Mouse (Mus musculus) neural tube, embryonic 12.5 days (tissue): Measurements from ENCODE around the gene Rasl10a. TPM values are rescaled to one million over a fixed set of nuclear protein-coding genes. Genes with fewer than 3 reads are reported as not detected.

Source experiments
- microRNA-seq: library from miRNA; unstranded; fragments of <30 nt; microRNA quantifications from one replicate; pipeline ENCODE4, GENCODE M21; 2017
- polyA plus RNA-seq: library from polyadenylated mRNA; unstranded; fragments of >200 nt; fragmentation: Nextera tagmentation; extraction: Ambion mirVana; gene quantifications from 2 replicates; pipeline ENCODE4 v1.2.1, GENCODE M21; 2016

Gene Rasl10a
- polyA plus RNA-seq, 1 experiment from 2014 or later = 0.75 TPM

Small RNA genes lying within 50 kb of the gene (microRNA-seq; reads per million reads assigned to microRNA genes)
- not detected for gene Gm47296

Other genes with a start within 250 kb of the Rasl10a start
- gene Nf2, start 208.6 kb upstream of the Rasl10a start, polyA plus RNA-seq = 77.2 and 78.4 TPM in 2 replicates
- gene Nipsnap1, start 184.2 kb upstream of the Rasl10a start, polyA plus RNA-seq = 96.6 and 101 TPM in 2 replicates
- gene Thoc5, start 162.8 kb upstream of the Rasl10a start, polyA plus RNA-seq = 51.1 and 53.6 TPM in 2 replicates
- 3.4 and 5.4 TPM in 2 replicates for gene Nefh, start 110.1 kb upstream of the Rasl10a start, polyA plus RNA-seq
- gene Ap1b1, start 71.3 kb upstream of the Rasl10a start, polyA plus RNA-seq = 71.9 and 82.7 TPM in 2 replicates
- 36.5 and 39.9 TPM in 2 replicates for gene Gas2l1, start 7.2 kb downstream of the Rasl10a start, polyA plus RNA-seq
- 26.7 and 26.9 TPM in 2 replicates for gene Rhbdd3, start 40.8 kb downstream of the Rasl10a start, polyA plus RNA-seq
- 819 and 832 TPM in 2 replicates for gene Ewsr1, start 41.1 kb downstream of the Rasl10a start, polyA plus RNA-seq
- 27.6 and 28.7 TPM in 2 replicates for gene Emid1, start 94.1 kb downstream of the Rasl10a start, polyA plus RNA-seq
- gene Kremen1, start 203.4 kb downstream of the Rasl10a start, polyA plus RNA-seq = 14.6 and 15.5 TPM in 2 replicates